8 mouse cellular contexts compared by ENCODE assay signal in the genomic region with DNA sequence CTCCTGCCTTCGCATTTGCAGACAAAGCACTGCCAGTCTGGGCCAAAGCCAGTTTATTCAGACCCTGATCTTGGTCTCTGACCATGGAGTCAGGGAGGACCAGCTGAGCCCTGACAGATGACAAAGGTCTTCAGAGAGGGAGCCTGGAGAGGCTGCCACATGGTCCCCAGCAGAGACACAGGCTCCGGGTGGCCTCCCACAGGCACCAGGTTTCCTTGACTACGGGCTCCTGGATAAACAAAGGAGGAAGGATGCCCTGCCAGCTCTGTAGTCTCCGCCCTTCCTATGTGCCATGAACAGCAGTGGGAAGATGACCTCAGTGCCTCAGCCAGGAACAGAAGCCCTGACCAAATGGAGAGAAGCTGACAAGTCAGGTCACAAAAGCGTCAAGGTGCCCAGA. TPM values are rescaled to one million over a fixed set of nuclear protein-coding genes. Genes with fewer than 3 reads are reported as not detected.
DNase-seq lines count a peak whose midpoint lies in the region; ATAC-seq and TF ChIP-seq lines count a peak whose summit lies in the region.

No protein-coding gene starts in this region.

- WGBS in embryonic facial prominence, embryonic 14.5 days: 62% methylated on average over 5 of the region's 5 CpGs
- WGBS in embryonic facial prominence, embryonic 10.5 days: 78% methylated on average over 5 of the region's 5 CpGs
- WGBS in forebrain, embryonic 14.5 days: 59% methylated on average over 5 of the region's 5 CpGs
- 58% methylated on average over 5 of the region's 5 CpGs for WGBS in lung, postnatal 0 days

- TF ChIP-seq CTCF in lung, postnatal 0 days (IDR thresholded peaks at IDR 0.05): no peak

- peak; percentile 47 for TF ChIP-seq EP300 in lung, postnatal 0 days (IDR thresholded peaks at IDR 0.05)

- no peaks in the 10 kb centered on the region for H3K9me3 ChIP-seq in embryonic facial prominence, embryonic 14.5 days (ENCODE audit: control insufficient read depth, low read length)
- no peaks in the 10 kb centered on the region for H3K9me3 ChIP-seq in embryonic facial prominence, embryonic 10.5 days
- no peaks in the 10 kb centered on the region for H3K9me3 ChIP-seq in forebrain, embryonic 14.5 days (replicated peaks; ENCODE audit: control insufficient read depth, low read length)
- H3K9me3 ChIP-seq in lung, postnatal 0 days (ENCODE audit: low read length): no peaks in the 10 kb centered on the region

- no peak for DNase-seq in embryonic facial prominence, embryonic 14.5 days (ENCODE audit: low spot score)
- DNase-seq in embryonic facial prominence, embryonic 10.5 days (ENCODE audit: low spot score): no peak
- peak; percentile 36 for DNase-seq in Muller cell, postnatal 12 days (ENCODE audit: inconsistent ontology term)
- DNase-seq in forebrain, embryonic 14.5 days (ENCODE audit: low spot score): peak; percentile 62
- peak; percentile 67 for DNase-seq in lung, postnatal 0 days (ENCODE audit: low spot score)
- DNase-seq in testis, postnatal 10 days (ENCODE audit: low spot score): no peak

- H3K4me2 ChIP-seq in embryonic facial prominence, embryonic 14.5 days (ENCODE audit: low read depth, low read length): no peak overlapping the region
- no peak overlapping the region for H3K4me2 ChIP-seq in forebrain, embryonic 14.5 days (ENCODE audit: low read length)
- H3K4me2 ChIP-seq in lung, postnatal 0 days (replicated peaks; ENCODE audit: low read depth, low read length): no peak overlapping the region

- no peaks in the 10 kb centered on the region for H3K27me3 ChIP-seq in embryonic facial prominence, embryonic 14.5 days (replicated peaks; ENCODE audit: control insufficient read depth, insufficient read depth, low read length)
- H3K27me3 ChIP-seq in embryonic facial prominence, embryonic 10.5 days (replicated peaks; ENCODE audit: low read depth, poor library complexity, severe bottlenecking): no peaks in the 10 kb centered on the region
- H3K27me3 ChIP-seq in forebrain, embryonic 14.5 days (replicated peaks; ENCODE audit: control insufficient read depth, insufficient read depth, low read length): no peaks in the 10 kb centered on the region
- H3K27me3 ChIP-seq in lung, postnatal 0 days (replicated peaks; ENCODE audit: insufficient read depth, low read length): no peaks in the 10 kb centered on the region

- H3K36me3 ChIP-seq in embryonic facial prominence, embryonic 14.5 days (ENCODE audit: control insufficient read depth, insufficient read depth, low read length): peaks cover 74% of the 10 kb centered on the region
- H3K36me3 ChIP-seq in embryonic facial prominence, embryonic 10.5 days (replicated peaks): peaks cover 84% of the 10 kb centered on the region
- H3K36me3 ChIP-seq in forebrain, embryonic 14.5 days (ENCODE audit: control insufficient read depth, insufficient read depth, low read length): peaks cover 80% of the 10 kb centered on the region
- H3K36me3 ChIP-seq in lung, postnatal 0 days (ENCODE audit: insufficient read depth, low read length): peaks cover 43% of the 10 kb centered on the region

- no peak overlapping the region for H3K27ac ChIP-seq in embryonic facial prominence, embryonic 14.5 days (replicated peaks; ENCODE audit: low read depth, low read length)
- no peak overlapping the region for H3K27ac ChIP-seq in embryonic facial prominence, embryonic 10.5 days (replicated peaks)
- H3K27ac ChIP-seq in forebrain, embryonic 14.5 days (ENCODE audit: low read depth, low read length): peak overlapping the region; percentile 17; the same call in 1 of the 2 replicates
- no peak overlapping the region for H3K27ac ChIP-seq in lung, postnatal 0 days (ENCODE audit: low read length)

- H3K4me1 ChIP-seq in embryonic facial prominence, embryonic 14.5 days (ENCODE audit: control insufficient read depth, insufficient read depth, low read length): peaks cover 7% of the 10 kb centered on the region
- H3K4me1 ChIP-seq in embryonic facial prominence, embryonic 10.5 days: peaks cover 13% of the 10 kb centered on the region
- H3K4me1 ChIP-seq in forebrain, embryonic 14.5 days (ENCODE audit: control insufficient read depth, insufficient read depth, low read length): peaks cover 5% of the 10 kb centered on the region; the same call in 1 of the 2 replicates
- no peaks in the 10 kb centered on the region; the same call in 1 of the 2 replicates for H3K4me1 ChIP-seq in lung, postnatal 0 days (ENCODE audit: insufficient read depth, low read depth, low read length)

- peak; percentile 62 for ATAC-seq in embryonic facial prominence, embryonic 14.5 days (ENCODE audit: low read depth)
- peak; percentile 66; the same call in 1 of the 2 replicates for ATAC-seq in forebrain, embryonic 14.5 days
- peak; percentile 82 for ATAC-seq in lung, postnatal 0 days
- no peak for ATAC-seq in megakaryocyte progenitor cell, adult 5-6 weeks (replicated peaks; ENCODE audit: poor library complexity)
- ATAC-seq in erythroid progenitor cell, adult 5-6 weeks (replicated peaks; ENCODE audit: low FRiP score, poor library complexity, severe bottlenecking): no peak

- H3K4me3 ChIP-seq in embryonic facial prominence, embryonic 14.5 days (ENCODE audit: low read depth, low read length): no peak overlapping the region
- H3K4me3 ChIP-seq in embryonic facial prominence, embryonic 10.5 days: no peak overlapping the region
- H3K4me3 ChIP-seq in forebrain, embryonic 14.5 days (ENCODE audit: low read depth, low read length): no peak overlapping the region
- H3K4me3 ChIP-seq in lung, postnatal 0 days (ENCODE audit: low read depth, low read length): no peak overlapping the region

- no peak overlapping the region for H3K9ac ChIP-seq in embryonic facial prominence, embryonic 14.5 days (ENCODE audit: low read depth, low read length)
- no peak overlapping the region for H3K9ac ChIP-seq in forebrain, embryonic 14.5 days (ENCODE audit: low read length)
- no peak overlapping the region for H3K9ac ChIP-seq in lung, postnatal 0 days (replicated peaks; ENCODE audit: low read depth)

RNA-seq across cellular contexts. Expression of gene Atp1a1, which starts 27.1 kb away (rescaled TPM):
- 153 and 162 TPM in 2 replicates for polyA plus RNA-seq in embryonic facial prominence, embryonic 14.5 days (2014; fragmentation: Nextera tagmentation; extraction: Ambion mirVana)
- polyA plus RNA-seq in embryonic facial prominence, embryonic 10.5 days (2016; fragmentation: Nextera tagmentation; extraction: Ambion mirVana): 38.4 and 45.5 TPM in 2 replicates
- polyA plus RNA-seq in forebrain, embryonic 14.5 days (2014; fragmentation: Nextera tagmentation; extraction: Ambion mirVana): 50.8 and 64.9 TPM in 2 replicates
- 123 and 136 TPM in 2 replicates for polyA plus RNA-seq in lung, postnatal 0 days (2015; fragmentation: Nextera tagmentation; extraction: Ambion mirVana)
- total RNA-seq in megakaryocyte progenitor cell, adult 5-6 weeks (2015): 69.5 and 75.2 TPM in 2 replicates
- 126 and 129 TPM in 2 replicates for total RNA-seq in megakaryocyte progenitor cell, adult 5-6 weeks (2017)
- 54.1 and 59.9 TPM in 2 replicates for total RNA-seq in erythroid progenitor cell, adult 5-6 weeks (2015; ENCODE audit: low replicate concordance)
- total RNA-seq in erythroid progenitor cell, adult 5-6 weeks (2017; ENCODE audit: low replicate concordance): 55.7 and 67.4 TPM in 2 replicates

Comparison
In these comparisons a context has a peak if more than half of its experiments do, and no peak if none do; other contexts are left out.
1. ATAC-seq: peak in embryonic facial prominence, embryonic 14.5 days (single experiment), forebrain, embryonic 14.5 days (single experiment) and lung, postnatal 0 days (single experiment); none in megakaryocyte progenitor cell, adult 5-6 weeks (single experiment) and erythroid progenitor cell, adult 5-6 weeks (single experiment).
2. DNase-seq: peak in Muller cell, postnatal 12 days (single experiment), forebrain, embryonic 14.5 days (single experiment) and lung, postnatal 0 days (single experiment); none in embryonic facial prominence, embryonic 14.5 days (single experiment), embryonic facial prominence, embryonic 10.5 days (single experiment) and testis, postnatal 10 days (single experiment).